Mouse (Mus musculus) cerebellum, postnatal 10 days (tissue): Measurements from ENCODE around the gene Igsf8.
A peak's percentile ranks its signal among the peaks of the same experiment; 100 is the strongest.

ENCODE experiments used
- DNase-seq, 2 experiments: peaks; one replicate each; pipeline ENCODE4 v3.0.0; 2021; ENCODE audit warnings: mixed read lengths in 2 of 2

Igsf8 gene

DNA sequence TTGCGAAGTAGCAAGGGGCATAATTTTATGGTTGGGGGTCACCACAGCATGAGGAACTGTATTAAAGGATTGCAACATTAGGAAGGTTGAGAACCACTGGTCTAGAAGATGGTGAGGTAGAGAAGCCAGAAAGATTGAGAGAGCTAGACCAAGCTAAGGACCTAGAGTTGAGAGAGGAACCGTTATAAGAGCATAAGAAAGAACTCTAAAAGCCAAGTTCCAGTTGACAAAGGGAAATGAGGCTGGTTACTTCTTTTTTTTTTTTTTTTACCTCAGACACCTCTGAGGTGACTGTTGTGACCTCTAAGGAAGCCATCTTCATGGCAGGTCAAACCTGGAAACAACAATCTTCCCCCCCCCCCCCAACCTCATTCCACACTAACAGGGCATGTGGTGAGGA lies 43.7 kb downstream of the Igsf8 start:
- DNase-seq, result no peak

DNA sequence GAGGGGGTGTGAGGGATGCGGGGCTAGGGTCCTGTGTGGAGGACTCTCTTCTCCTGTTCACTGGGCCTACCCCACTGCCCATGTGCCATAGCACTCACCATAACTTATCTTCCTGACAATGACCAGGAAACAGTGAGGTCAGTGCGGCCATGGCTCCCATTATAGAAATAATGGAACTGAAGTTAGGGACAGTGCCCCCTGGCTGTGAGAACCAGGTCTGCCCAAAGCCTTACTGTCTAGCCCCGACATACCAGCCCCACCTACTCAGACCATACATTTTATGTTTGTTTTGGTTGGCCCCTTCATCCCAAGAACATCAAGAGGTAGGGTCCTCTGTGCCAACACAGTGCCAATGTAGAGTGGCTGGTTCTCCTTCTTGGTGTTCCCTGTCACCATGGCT lies 44.2 kb downstream of the Igsf8 start:
- peak in 1 of 2 experiments; percentile 35 for DNase-seq

DNA sequence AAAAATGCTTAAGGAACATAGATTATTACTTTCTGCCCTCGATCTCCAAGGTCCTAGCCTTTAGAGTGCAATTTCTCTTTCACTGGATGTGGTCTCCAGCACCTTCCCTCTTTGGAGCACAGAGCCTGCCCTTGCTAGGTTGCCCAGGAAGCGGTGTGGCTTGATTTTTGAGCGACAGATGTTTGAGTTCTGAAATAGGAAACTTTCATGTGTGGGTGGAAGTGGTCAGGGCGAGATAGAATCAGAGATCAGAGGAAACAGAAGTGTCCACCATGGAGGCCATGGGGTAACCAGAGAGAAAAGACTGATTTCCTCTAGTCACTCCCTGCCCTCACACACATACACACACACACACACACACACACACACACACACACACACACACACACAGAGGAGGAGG lies 44.8 kb downstream of the Igsf8 start:
- DNase-seq, result no peak

DNA sequence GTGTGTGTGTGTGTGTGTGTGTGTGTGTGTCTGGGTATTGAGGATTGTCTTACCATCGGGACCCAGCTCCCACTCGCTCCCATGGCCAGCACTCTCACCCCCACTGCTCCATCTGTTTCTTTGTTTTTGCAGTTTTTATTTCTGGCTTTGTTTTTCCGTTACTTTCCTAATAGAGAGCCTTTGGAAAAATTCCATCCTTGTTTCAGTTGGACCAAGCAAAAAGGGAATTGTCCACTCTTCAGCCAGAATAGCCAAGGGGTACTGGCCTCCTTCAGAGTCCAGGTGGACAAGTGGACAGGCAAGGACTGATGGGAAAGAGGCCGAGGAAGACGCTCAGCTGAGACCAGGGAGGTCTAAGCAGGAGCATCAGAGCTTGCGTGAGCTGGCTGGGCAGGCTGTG lies 45.4 kb downstream of the Igsf8 start:
- DNase-seq, result peak in 1 of 2 experiments; percentile 42

DNA sequence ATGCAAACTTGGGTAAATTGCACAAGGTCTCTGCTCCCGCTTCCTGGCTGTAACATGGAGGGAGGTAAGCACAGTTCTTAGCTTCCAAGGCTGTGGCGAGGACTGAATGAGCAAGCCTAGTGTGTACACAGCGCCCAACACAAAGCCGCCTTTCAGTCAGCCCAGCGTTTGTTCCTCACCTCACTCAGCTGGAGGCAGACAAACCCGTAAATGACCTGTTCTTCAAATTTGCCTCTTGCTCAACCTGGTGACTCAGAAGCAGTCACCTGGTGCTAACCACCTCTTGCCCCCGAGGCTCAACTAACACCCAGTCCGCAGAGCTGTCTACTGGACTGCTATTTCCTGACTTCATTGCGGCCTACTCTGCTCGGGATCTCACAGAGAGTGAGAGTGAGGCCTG lies 46.5 kb downstream of the Igsf8 start:
- DNase-seq, result no peak

DNA sequence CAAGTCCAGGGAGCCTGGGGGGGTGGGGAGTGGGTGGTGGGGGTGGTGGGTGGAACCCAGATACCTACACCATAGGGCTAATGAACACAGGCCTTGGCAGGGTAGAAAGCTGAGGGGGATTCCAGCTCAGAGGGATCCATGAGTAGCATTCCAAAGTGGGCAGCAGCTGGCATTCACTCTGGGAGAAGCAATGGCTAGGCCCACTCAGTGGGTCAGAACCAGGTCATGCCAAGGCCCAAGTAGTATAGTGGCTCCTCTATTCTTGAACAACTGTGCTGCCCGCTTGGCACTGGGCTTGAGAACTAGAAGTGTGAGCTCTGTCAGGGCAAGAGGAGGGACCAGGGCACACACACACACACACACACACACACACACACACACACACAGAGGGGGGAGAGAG lies 47.0 kb downstream of the Igsf8 start:
- DNase-seq, result peak in 1 of 2 experiments; percentile 41

DNA sequence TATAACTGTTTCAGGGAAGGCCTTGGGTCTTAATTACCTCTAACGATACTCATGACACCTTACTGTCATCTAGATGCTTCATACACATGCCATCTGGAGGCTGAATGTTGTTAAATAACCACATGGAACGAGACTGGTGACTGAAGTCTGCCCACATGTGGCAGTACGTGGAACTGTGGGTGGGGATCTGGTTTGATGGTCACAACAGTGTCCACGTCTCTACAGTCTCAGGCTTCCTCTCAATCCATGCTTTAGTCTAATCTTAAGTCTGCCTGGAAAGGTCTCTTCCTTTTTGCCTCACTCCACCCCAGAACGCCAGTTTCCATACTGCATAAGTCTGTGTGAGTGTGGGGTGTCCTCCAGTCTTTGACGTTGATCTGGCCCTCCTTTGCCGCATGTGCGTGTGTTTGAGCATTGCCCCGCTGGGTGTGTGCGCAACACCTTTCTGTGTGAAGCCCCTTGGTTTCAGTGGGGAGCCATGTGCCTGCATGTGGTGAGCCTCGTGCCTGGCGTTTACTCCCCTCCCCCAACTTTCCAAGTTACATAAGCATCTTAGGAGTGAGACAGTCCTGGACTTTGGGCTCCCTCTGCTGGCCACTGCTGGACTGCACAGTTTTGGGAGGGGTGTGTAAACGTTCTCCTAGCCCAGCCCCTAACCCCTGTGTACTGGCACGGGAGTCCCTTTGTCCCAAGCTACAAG lies 48.4 kb downstream of the Igsf8 start:
- DNase-seq, result peak; percentile 98 to 99

DNA sequence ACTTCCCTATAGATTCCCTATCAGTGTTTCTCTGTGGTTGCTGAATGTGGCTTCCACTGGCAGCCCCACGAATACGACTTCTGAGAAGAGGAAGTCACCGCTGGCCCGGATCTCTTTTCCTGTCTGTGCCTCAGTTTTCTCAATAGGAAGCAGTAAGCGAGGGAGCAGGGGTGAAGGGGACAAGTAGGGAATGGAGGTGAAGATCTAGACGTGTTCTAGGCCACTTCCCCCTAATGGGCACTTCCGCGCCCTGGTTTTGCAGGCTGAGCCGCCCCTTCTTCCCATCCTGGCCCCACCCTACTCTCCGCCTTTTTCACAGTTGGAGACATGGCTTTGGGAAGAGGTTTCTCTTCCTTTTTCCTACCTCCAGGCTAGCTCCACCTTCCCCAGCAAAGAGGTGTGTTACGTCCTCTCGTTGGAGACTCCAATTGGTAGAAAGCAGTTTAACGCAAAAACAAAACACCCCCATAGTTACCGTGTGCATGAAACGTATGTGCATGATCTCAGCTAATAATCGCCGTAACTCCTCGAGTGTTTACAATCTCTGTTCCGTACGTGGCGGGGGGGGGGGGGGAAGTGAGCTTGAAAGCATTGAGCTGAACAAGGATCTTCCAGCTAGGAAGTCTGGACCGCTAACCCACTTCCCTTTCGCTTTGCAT lies 49.9 kb downstream of the Igsf8 start:
- peak; percentile 82 for DNase-seq

DNA sequence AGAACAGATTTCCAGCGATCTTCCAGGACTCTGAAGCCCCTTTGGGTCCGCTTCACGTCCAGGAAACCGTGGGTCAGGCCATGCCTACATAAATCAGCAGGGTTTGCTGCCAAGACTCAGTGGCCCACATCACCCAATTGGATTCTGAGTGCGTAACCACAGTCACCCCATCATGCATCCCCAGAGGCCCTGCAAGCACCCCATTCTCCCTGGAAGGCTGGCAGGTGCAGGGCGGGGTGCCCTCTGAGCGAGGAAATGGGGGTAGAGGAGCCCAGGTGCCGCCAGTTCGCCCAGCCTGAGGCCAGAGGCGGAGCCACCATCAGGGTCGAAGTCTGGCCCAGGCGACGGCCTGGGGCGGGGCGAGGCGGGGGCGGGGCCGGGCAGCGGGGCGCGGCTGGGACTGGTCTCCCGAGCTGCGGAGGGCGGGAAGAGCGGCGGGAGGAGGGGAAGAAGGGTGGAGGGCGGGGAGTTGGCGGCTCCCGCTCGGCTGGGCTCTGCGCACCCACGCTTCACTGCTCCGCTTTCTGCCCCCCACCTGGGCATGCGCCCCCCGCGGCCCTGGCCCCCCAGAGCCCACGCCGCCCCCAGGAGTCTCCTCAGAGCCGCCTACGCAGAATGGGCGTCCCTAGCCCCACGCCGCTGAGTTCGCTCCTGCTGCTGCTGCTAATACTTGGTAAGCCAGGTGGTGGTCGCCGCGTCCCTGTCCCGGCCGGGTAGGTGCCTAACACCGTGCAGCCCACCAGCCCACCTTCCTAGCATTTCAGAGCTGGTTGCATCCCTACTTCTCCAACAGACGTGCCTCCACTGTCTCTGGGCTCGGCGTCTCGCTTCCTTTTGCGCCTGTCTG lies 50.7 kb downstream of the Igsf8 start:
- DNase-seq, result peak; percentile 95 to 97

DNA sequence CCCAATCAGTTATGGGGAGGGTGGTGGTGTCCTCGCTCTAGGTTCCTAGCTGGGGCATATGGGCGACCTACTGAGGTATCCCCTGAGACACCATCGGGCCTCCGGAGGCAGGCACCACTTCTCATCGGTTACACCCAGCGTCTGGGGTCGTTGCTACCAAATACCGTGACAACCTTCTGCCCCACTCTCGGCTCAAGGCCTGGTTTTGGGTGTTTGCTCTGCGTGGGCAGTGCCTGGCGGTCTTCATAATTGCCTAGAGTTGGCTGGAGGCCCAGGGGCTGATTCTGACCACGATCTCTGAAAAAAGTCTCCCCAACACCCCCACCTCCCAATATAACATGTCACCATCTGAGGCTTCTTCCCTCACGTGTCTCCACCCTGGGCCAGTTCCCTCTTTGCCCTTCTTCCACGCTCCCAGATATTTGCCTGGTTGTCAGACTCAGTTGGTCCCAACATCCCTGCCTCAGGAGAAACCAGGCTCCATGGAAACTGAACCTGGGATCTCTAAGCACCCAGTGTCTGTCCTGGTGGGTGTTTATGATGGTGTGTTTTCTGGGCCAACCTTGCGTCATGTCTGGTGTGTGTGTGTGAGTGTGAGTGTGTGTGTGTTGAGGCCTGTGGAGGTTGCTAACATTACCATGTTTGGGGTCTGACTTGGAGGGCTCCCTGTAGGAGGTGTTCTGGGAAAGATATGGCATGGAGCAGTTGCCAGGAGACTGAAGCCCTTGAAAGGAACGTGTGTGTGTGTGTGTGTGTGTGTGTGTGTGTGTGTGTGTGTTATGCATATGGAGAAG lies 51.5 kb downstream of the Igsf8 start:
- peak; percentile 67 to 78 for DNase-seq

DNA sequence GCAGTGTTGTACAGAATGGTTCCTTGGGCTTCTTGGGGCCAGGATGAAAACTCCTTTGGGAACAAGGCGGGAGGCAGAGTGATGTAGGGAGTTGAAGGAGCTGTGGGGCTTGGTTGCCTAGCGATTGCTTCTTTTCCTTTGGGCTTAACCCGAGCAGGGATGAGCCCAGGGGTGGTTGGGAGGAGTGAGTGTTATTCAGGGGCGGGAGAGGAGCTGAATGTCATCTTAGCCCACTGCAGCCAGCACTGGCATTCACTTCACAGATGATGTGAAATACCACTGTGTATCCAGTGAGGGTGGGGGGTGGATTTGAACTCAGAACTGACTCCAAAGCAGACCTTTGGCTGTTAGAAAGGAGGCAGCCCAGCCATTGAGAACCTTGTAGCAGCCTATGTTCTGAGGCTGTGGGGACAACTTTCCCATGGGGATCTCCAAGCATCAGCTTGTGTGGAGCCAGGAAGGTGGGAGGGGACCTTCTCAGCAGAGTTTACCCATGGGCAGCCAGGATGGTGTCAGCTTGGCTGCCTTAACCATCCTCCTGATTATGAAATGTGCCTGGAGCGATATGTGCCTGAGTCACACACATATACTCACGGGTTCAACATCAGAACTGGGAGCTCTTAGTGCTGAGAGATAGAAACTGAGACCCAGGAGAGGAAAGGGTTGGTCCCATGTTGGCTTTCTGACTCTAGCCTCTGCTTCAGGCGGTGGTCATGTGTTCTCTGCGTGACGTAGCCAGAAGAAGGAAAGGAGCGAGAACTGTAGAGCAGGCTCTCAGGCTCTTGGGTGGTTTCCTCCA lies 52.4 kb downstream of the Igsf8 start:
- DNase-seq, result peak; percentile 33 to 39

DNA sequence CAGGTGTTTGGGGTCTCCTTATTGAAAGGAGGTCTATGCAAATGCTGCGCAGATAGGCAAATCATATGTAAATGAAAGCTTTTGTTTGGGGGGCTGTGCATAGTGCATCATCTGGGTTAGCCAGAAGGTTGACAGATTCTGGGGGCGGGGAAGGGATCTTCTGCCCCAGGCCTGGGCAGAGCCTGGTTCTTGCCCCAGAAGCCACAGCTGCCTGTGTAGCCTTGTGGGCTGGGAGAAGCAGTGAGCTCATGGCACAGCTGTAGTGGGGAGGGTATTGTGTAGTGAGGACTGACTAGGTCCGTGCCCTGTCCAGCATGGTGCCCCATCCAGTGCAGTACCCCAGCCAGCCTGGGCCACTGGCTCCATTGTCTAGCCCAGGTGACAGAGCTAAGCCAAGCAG lies 53.5 kb downstream of the Igsf8 start:
- peak; percentile 42 to 44 for DNase-seq

DNA sequence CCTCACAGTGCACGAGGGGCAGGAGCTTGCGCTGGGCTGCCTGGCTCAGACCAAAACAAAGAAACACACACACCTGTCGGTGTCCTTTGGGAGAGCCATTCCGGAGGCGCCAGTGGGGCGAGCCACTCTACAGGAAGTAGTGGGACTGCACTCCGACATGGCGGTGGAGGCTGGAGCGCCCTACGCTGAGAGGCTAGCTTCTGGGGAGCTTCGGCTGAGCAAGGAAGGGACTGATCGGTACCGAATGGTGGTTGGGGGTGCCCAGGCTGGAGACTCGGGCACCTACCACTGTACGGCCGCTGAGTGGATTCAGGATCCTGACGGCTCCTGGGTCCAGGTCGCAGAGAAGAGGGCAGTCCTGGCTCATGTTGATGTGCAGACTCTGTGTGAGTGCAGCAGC lies 56.0 kb downstream of the Igsf8 start:
- DNase-seq, result peak in 1 of 2 experiments; percentile 27

DNA sequence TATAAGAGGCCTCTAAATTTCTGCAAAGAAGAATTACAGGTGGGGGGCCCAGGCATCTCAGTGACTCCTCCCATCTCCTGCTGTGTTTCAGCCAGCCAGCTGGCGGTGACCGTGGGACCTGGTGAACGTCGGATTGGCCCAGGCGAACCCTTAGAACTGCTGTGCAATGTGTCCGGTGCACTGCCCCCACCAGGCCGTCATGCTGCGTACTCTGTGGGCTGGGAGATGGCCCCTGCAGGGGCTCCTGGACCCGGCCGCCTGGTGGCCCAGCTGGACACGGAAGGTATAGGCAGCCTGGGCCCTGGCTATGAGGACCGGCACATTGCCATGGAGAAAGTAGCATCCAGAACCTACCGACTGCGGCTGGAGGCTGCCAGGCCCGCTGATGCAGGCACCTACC lies 56.5 kb downstream of the Igsf8 start:
- DNase-seq, result peak; percentile 58 to 64

DNA sequence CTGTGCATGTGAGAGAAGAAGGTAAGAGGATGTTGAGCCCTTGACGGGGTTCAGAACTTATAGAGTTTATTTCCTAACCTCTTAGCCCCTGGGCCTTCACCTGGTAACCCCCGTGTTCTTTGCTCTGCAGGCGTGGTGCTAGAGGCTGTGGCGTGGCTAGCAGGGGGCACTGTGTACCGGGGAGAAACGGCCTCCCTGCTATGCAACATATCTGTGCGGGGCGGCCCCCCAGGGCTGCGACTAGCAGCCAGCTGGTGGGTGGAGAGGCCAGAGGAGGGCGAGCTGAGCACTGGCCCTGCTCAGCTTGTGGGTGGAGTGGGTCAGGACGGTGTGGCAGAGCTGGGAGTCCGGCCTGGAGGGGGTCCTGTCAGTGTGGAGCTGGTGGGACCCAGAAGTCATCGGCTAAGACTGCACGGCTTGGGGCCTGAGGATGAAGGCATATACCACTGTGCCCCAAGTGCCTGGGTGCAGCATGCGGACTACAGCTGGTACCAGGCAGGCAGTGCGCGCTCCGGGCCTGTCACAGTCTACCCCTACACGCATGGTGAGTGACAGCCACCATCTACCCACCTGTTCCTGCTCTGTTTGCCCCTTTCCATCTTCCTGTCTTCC lies 57.1 kb downstream of the Igsf8 start:
- peak in 1 of 2 experiments; percentile 45 for DNase-seq

DNA sequence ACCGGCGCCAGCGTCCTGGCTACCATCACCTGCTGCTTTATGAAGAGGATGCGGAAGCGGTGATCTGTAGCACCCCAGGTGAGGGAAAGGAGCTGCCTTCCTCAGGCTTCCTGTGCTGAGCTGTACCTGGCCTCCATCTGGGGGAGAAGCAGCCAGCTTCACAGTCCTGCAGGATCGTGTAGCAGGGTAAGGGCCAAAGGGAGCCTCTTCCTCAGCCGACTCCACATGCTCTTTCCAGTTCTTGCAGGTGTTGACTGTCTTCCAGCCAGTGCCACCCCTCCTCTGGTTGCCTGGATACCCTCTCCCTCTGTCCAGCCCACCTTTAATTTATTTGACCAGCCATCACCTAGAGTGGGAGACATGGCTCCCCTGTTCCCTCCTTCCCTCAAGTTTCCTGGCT lies 57.9 kb downstream of the Igsf8 start:
- peak; percentile 45 to 50 for DNase-seq

DNA sequence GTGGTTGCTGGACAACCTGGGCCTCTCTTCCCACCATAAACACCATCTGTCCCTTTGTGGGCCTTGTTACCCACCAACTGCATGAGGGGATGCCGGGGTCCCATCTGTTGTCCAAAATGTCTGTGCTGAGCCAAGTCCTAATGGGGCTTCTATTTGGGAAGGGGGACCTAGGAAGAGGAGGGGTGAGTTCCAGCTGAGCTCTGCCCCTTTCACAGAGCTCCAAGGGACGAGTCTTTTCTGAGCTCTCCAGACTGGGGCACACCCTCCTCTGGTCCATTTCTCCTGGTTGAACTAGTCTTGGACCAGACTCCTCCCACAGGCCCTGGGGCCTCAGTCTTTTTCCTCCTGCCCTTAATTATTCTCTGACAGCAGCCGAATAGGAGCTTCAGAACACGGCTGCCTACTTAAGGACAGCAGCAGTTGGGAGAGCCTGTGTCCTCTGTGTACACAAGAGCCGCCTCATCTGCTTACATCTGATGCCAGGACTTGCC lies 58.5 kb downstream of the Igsf8 start:
- peak; percentile 63 to 74 for DNase-seq

DNA sequence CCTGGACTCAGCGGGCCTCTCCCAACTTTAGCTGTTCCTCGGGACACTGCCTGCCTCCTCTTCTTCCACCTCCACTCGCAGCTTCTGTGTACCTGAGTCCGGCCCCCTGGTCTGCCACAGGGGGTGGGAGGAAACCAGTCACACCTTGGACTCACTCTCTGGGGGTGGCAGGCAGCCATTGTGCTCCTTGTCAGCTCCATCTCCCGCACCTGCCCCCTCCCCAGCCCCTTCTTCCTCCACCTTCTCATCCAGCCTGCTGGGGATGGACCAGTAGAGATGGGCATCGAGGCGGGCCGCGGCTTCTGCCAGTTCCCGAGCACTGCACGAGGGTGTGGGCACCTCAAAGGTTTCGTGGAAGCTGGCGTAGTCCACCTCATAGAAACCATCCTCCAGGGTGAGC lies 61.3 kb downstream of the Igsf8 start:
- DNase-seq, result peak in 1 of 2 experiments; percentile 34

DNA sequence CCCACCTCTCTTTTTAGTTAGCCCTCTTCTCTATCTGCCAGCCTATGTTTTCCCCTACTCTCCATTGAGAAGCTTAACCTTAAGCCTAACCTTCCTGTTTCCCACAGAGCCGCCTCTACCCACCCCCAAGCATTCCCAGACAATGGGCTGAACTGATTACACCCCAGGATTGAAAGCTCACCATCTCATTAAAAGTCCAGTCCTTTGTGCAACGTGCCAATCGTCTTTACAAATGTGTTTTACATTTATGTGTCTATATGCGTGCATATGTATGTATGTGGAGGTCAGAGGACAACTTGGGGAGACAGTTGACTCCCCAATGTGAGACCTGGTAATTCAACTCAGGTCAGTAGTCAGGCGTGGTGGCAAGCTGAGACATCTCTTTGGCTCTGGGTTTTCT lies 61.9 kb downstream of the Igsf8 start:
- no peak for DNase-seq

DNA sequence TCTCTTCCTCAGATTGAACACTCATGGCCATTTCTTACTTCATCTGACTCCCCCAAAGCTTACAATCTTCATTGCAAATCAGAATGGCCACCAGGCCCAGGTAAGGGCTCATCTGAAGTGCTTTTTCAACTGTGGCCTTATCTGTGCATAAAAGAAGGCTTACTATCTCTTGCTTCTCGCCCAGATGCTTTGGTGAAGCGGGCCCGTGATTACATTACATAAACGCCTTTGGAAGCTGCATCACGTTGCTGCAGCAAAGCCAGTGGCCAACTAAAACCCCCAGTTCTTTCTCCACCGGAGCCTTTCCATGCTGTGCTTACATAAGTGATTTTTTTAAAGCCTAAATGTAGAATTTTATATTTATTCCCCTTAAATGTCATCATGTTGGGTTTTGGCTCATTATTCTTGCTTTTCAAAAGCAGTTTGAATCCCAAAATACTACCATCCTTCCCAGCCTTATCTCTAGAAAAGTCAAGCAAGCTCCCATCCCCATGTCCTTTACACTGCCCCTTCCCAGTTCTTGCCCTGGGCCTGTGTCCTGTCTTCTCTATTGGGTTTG lies 62.4 kb downstream of the Igsf8 start:
- peak in 1 of 2 experiments; percentile 1 for DNase-seq

DNA sequence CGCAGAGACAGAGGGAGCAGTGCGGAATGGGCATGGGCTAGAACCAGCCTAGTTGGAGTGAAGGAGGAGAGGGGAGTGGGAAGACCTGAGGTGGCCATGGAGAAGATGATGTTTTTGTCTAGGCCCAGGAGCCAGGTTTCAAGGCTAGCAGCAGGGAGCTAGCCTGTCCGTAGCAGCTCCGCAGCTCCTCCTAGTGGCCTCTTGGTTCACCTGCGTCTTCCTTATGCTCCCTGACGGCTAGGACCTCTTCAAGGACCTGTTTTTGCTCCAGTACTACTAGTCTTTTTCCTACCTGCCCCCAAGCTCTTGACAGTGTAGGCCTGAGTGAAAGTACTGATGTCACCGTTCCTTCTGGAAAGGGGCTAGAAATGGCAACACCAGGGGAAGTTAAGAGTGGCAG lies 63.3 kb downstream of the Igsf8 start:
- DNase-seq, result peak; percentile 91 to 95
